Mouse (Mus musculus): Measurements from ENCODE around the gene Nfkbia. TPM values are rescaled to one million over a fixed set of nuclear protein-coding genes. Genes with fewer than 3 reads are reported as not detected.
A peak's percentile ranks its signal among the peaks of the same experiment; 100 is the strongest.

The Nfkbia gene
- total RNA-seq, 2 experiments from 2014 or later = 34.0 to 43.0 TPM

GRCm38 (mm10) chr12:55444031-55444451 lies 48.4 kb downstream of the Nfkbia start:
- no peak for DNase-seq (ENCODE audit: low spot score in 2 of 2)

GRCm38 (mm10) chr12:55442861-55443850 lies 49.3 kb downstream of the Nfkbia start:
- peak; percentile 58 to 71 for DNase-seq (ENCODE audit: low spot score in 2 of 2)

- DNase-seq (ENCODE audit: low spot score in 2 of 2) = no peak
Measured at GRCm38 (mm10) chr12:55442245-55442644, 50.2 kb downstream of the Nfkbia start.

- DNase-seq (ENCODE audit: low spot score in 2 of 2) = no peak
Measured at GRCm38 (mm10) chr12:55440416-55440815, 52.0 kb downstream of the Nfkbia start.

Other genes starting within 250 kb of the Nfkbia start
- 1 to 10 TPM; 7.6 to 8.8 TPM for gene 1110008L16Rik, start 193.1 kb downstream of the Nfkbia start, total RNA-seq (2021)
- 10 to 100 TPM; 13.0 to 13.9 TPM for gene Ppp2r3c, start 189.6 kb downstream of the Nfkbia start, total RNA-seq (2021)
- 100 to 1,000 TPM; 167 to 168 TPM for gene Psma6, start 108.4 kb downstream of the Nfkbia start, total RNA-seq (2021)
- under 1 TPM in 1 of 2 experiments, not detected in 1; 0.33 TPM for gene Aldoart2, start 72.6 kb upstream of the Nfkbia start, total RNA-seq (2021)
- under 1 TPM; 0.30 to 0.31 TPM for gene Insm2, start 106.8 kb upstream of the Nfkbia start, total RNA-seq (2021)

Data from layer of hippocampus, postnatal 10 days (tissue).